Mouse (Mus musculus) testis, adult 2 months (tissue): ENCODE results near the gene Plk3.

Experiments used
- CTCF ChIP-seq: fragments of 200-500 bp; IDR thresholded peaks from 2 replicates; pipeline ENCODE4 v1.5.1; 2012; ENCODE audit warnings: low read depth, mild to moderate bottlenecking, inconsistent platforms, low read length, moderate library complexity; ENCODE audit not compliant: control insufficient read depth, insufficient read depth, insufficient replicate concordance
- POLR2A ChIP-seq: fragments of 200-500 bp; IDR thresholded peaks from 2 replicates; pipeline ENCODE4 v1.6.1; 2012; ENCODE audit warnings: low read depth, mild to moderate bottlenecking, inconsistent platforms, low read length, moderate library complexity; ENCODE audit not compliant: control insufficient read depth

- TF ChIP-seq CTCF (no peak), POLR2A (no peak)
These were observed 38.0 kb downstream of the Plk3 start, which contains the start of gene Ptch2 for GRCm38 (mm10) chr4:117095551-117096452.
